Mouse (Mus musculus): ENCODE data around the gene Ccdc88b. TPM values are rescaled to one million over a fixed set of nuclear protein-coding genes. Genes with fewer than 3 reads are reported as not detected.
"Not testable (repeated sequence)": the region's sequence is repeated elsewhere in the genome, so short reads cannot be mapped to it uniquely, and the experiment has no call there.

The Ccdc88b gene
- polyA plus RNA-seq, 1 experiment = 1.1 TPM

DNA sequence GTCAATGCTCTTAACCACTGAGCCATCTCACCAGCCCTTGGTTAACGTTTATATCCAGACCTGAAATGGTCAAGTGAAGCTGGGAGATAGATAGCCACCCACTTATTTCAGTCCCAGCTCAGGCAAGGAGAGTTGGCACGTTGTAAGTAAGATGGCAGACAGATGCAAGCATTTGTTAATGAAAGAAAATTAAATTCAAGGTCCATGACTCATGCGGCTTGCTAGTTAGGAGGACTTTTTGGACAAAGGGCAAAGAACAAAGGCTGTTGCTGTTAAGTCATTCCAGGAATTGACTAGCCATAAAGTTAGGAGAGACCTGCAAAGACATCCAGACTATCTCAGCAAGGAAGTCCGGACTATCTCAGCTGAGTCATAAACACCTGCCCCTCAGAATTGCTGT is 41.6 kb upstream of the Ccdc88b start:
- Histone ChIP-seq H3K4me1 (ENCODE audit: control insufficient read depth, insufficient read depth, low read length) (no peaks in the 10 kb centered on the region), H3K27ac (ENCODE audit: insufficient read depth, low read length) (no peak overlapping the region), H3K4me3 (ENCODE audit: low read depth, low read length) (no peak overlapping the region), H3K27me3 (ENCODE audit: control insufficient read depth, insufficient read depth, low read length, poor library complexity, severe bottlenecking) (no peaks in the 10 kb centered on the region), H3K36me3 (ENCODE audit: control insufficient read depth, insufficient read depth, low read length, poor library complexity, severe bottlenecking) (no peaks in the 10 kb centered on the region), H3K9ac (ENCODE audit: low read depth, poor library complexity, severe bottlenecking) (no peak overlapping the region), H3K9me3 (replicated peaks; ENCODE audit: control insufficient read depth, insufficient read depth, low read length, poor library complexity, severe bottlenecking) (peaks cover 23% of the 10 kb centered on the region)
- no peak for TF ChIP-seq EP300 (IDR thresholded peaks at IDR 0.05; ENCODE audit: insufficient read depth, low read depth, low read length)
- no peak for TF ChIP-seq POLR2A (IDR thresholded peaks at IDR 0.05; ENCODE audit: insufficient read depth, low read length)
- no peak for TF ChIP-seq CTCF (IDR thresholded peaks at IDR 0.05; ENCODE audit: low read depth, low read length)

DNA sequence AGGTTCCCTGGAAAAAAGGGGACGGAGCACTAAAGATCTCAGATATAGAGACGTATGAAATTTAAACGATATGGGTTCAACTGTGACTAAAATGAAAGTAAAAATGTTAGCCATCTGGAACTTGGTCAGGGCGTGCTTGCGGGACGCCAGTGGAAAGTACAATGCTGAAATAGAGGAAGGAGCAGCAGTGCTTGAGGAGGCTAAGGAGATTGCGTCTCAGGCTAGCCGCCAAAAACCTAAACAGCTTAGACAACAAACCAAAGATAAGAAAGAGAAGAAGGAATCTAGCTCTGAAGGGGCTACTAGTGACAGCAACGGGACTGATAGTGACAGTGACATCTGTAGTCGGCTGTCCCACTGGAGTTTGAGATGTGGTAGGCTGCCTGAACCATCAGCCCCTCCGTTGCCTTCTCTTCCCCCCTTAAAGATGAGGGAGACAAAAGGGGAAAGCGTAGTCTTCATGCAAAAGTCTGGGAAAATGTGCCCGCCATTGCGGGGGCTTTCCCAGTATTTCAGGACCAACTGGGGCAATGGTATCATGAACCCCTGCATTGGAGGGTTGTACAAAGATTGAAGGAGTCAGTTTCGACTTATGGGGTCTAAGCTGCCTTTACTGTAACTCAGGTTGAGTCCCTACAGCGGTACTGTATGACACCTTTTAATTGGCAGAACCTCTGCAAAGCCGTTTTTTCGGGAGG is 37.7 kb upstream of the Ccdc88b start:
- not testable (repeated sequence) for H3K4me1 ChIP-seq (ENCODE audit: control insufficient read depth, insufficient read depth, low read length); H3K9ac ChIP-seq (ENCODE audit: low read depth, poor library complexity, severe bottlenecking); H3K36me3 ChIP-seq (ENCODE audit: control insufficient read depth, insufficient read depth, low read length, poor library complexity, severe bottlenecking); H3K27ac ChIP-seq (ENCODE audit: insufficient read depth, low read length); H3K4me3 ChIP-seq (ENCODE audit: low read depth, low read length); H3K27me3 ChIP-seq (ENCODE audit: control insufficient read depth, insufficient read depth, low read length, poor library complexity, severe bottlenecking)
- peaks cover 23% of the 10 kb centered on the region for H3K9me3 ChIP-seq (replicated peaks; ENCODE audit: control insufficient read depth, insufficient read depth, low read length, poor library complexity, severe bottlenecking)

DNA sequence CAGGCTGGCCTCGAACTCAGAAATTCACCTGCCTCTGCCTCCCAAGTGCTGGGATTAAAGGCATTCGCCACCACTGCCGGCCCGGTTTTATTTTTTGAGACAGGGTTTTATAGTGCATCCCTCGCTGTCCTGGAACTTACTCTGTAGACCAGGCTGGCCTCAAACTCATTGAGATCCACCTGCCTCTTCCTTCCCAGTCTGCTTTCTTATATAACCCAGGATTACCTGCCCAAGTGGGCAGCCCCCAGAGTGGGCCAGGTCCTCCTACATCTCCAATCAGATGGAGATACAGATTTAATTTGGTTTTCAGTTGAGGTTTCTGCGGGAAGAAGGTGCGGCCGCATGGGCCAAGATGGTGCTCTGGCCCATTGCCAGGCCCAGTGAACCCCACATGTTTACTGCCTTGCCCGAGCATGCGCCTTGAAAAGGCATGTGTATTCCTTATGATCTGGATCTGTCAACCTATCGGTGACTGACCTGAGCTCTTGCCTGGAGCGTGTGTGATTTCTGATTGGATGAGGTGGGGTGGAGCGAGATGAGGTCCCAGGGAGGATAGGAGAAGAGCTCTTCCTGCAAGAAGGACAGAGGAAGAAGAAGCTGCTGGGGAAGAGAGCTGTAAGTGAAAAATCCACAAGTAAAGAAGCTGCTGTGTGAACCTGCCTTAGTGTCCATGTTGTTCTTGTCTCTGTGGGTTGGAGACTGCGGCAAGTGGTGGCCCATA is 35.9 kb upstream of the Ccdc88b start:
- H3K9ac ChIP-seq (ENCODE audit: low read depth, poor library complexity, severe bottlenecking) = no peak overlapping the region
- TF ChIP-seq CTCF (IDR thresholded peaks at IDR 0.05; ENCODE audit: low read depth, low read length) (no peak), POLR2A (IDR thresholded peaks at IDR 0.05; ENCODE audit: insufficient read depth, low read length) (no peak)

DNA sequence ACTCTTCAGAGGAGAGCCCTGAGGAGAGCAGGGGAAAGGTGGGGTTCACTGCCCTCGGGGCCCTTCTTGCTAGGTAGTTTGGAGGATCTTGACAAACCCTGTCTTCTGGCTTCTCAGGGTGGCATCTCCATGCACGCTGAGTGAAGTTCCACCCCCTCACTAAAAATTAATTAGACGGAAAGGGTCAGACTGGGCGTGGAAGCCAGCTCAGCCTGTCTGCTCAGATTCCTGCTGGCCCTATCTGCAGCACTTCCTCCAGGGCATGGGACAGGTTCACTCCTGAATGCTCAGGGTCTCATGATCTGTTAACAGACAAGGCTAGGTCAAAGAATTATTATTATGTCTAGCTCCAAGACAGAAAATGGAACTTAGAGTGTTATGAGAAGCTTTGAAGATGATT is 34.5 kb upstream of the Ccdc88b start:
- Histone ChIP-seq H3K4me1 (ENCODE audit: control insufficient read depth, insufficient read depth, low read length) (peaks cover 1% of the 10 kb centered on the region), H3K27me3 (ENCODE audit: control insufficient read depth, insufficient read depth, low read length, poor library complexity, severe bottlenecking) (no peaks in the 10 kb centered on the region), H3K27ac (ENCODE audit: insufficient read depth, low read length) (no peak overlapping the region), H3K9ac (ENCODE audit: low read depth, poor library complexity, severe bottlenecking) (no peak overlapping the region), H3K36me3 (ENCODE audit: control insufficient read depth, insufficient read depth, low read length, poor library complexity, severe bottlenecking) (no peaks in the 10 kb centered on the region), H3K9me3 (replicated peaks; ENCODE audit: control insufficient read depth, insufficient read depth, low read length, poor library complexity, severe bottlenecking) (peaks cover 12% of the 10 kb centered on the region), H3K4me3 (ENCODE audit: low read depth, low read length) (no peak overlapping the region)
- 0 out of 2 replicates have a peak, but pooled peaks have one; percentile 27 for TF ChIP-seq EP300 (IDR thresholded peaks at IDR 0.05; ENCODE audit: insufficient read depth, low read depth, low read length)
- TF ChIP-seq CTCF (IDR thresholded peaks at IDR 0.05; ENCODE audit: low read depth, low read length) = no peak

More for the DNA sequence above, 35.9 kb upstream of the Ccdc88b start:
- H3K36me3 ChIP-seq (ENCODE audit: control insufficient read depth, insufficient read depth, low read length, poor library complexity, severe bottlenecking) = no peaks in the 10 kb centered on the region
- peaks cover 1% of the 10 kb centered on the region for H3K4me1 ChIP-seq (ENCODE audit: control insufficient read depth, insufficient read depth, low read length)
- no peaks in the 10 kb centered on the region for H3K27me3 ChIP-seq (ENCODE audit: control insufficient read depth, insufficient read depth, low read length, poor library complexity, severe bottlenecking)
- peaks cover 17% of the 10 kb centered on the region for H3K9me3 ChIP-seq (replicated peaks; ENCODE audit: control insufficient read depth, insufficient read depth, low read length, poor library complexity, severe bottlenecking)
- no peak overlapping the region for H3K4me3 ChIP-seq (ENCODE audit: low read depth, low read length)
- H3K27ac ChIP-seq (ENCODE audit: insufficient read depth, low read length) = no peak overlapping the region

- Histone ChIP-seq H3K36me3 (ENCODE audit: control insufficient read depth, insufficient read depth, low read length, poor library complexity, severe bottlenecking) (no peaks in the 10 kb centered on the region), H3K27me3 (ENCODE audit: control insufficient read depth, insufficient read depth, low read length, poor library complexity, severe bottlenecking) (no peaks in the 10 kb centered on the region), H3K4me1 (ENCODE audit: control insufficient read depth, insufficient read depth, low read length) (no peaks in the 10 kb centered on the region), H3K4me3 (ENCODE audit: low read depth, low read length) (no peak overlapping the region), H3K9me3 (replicated peaks; ENCODE audit: control insufficient read depth, insufficient read depth, low read length, poor library complexity, severe bottlenecking) (no peaks in the 10 kb centered on the region; the same call in 1 of the 2 replicates), H3K9ac (ENCODE audit: low read depth, poor library complexity, severe bottlenecking) (no peak overlapping the region), H3K27ac (ENCODE audit: insufficient read depth, low read length) (no peak overlapping the region)
- no peak for TF ChIP-seq POLR2A (IDR thresholded peaks at IDR 0.05; ENCODE audit: insufficient read depth, low read length)
- TF ChIP-seq CTCF (IDR thresholded peaks at IDR 0.05; ENCODE audit: low read depth, low read length) = no peak
- no peak for TF ChIP-seq EP300 (IDR thresholded peaks at IDR 0.05; ENCODE audit: insufficient read depth, low read depth, low read length)
These were observed 20.0 kb upstream of the Ccdc88b start for GRCm38 (mm10) chr19:6877965-6878364.

GRCm38 (mm10) chr19:6876799-6877198 is 18.8 kb upstream of the Ccdc88b start:
- Histone ChIP-seq H3K36me3 (ENCODE audit: control insufficient read depth, insufficient read depth, low read length, poor library complexity, severe bottlenecking) (no peaks in the 10 kb centered on the region), H3K27me3 (ENCODE audit: control insufficient read depth, insufficient read depth, low read length, poor library complexity, severe bottlenecking) (no peaks in the 10 kb centered on the region), H3K9ac (ENCODE audit: low read depth, poor library complexity, severe bottlenecking) (no peak overlapping the region), H3K9me3 (replicated peaks; ENCODE audit: control insufficient read depth, insufficient read depth, low read length, poor library complexity, severe bottlenecking) (no peaks in the 10 kb centered on the region), H3K27ac (ENCODE audit: insufficient read depth, low read length) (no peak overlapping the region), H3K4me1 (ENCODE audit: control insufficient read depth, insufficient read depth, low read length) (no peaks in the 10 kb centered on the region), H3K4me3 (ENCODE audit: low read depth, low read length) (no peak overlapping the region)
- no peak for TF ChIP-seq POLR2A (IDR thresholded peaks at IDR 0.05; ENCODE audit: insufficient read depth, low read length)
- no peak for TF ChIP-seq CTCF (IDR thresholded peaks at IDR 0.05; ENCODE audit: low read depth, low read length)

All from ES-Bruce4 (cell line).